Mouse (Mus musculus) limb, embryonic 14.5 days (tissue): ENCODE measurements around the gene Rmdn3. TPM values are rescaled to one million over a fixed set of nuclear protein-coding genes. Genes with fewer than 3 reads are reported as not detected.
A peak's percentile ranks its signal among the peaks of the same experiment; 100 is the strongest.

ENCODE experiments used
- ATAC-seq: fragments of 200-750 bp; cut with Nextera tagmentation; 2 replicates; pipeline ENCODE4 v1.8.0; 2017; ENCODE audit warnings: low read depth, moderate number of reproducible peaks, moderate TSS enrichment; ENCODE audit not compliant: low FRiP score
- DNase-seq: peaks from one replicate; pipeline ENCODE4 v3.0.0-alpha.2; 2015; ENCODE audit warnings: low spot score
- H3K27ac ChIP-seq: fragments of 300-500 bp; sonication (generic); replicated peaks from 2 replicates; pipeline ENCODE4 v1.5.1; 2014; ENCODE audit warnings: low read depth, mild to moderate bottlenecking, low read length, moderate library complexity, mixed read lengths
- H3K27me3 ChIP-seq: fragments of 300-500 bp; sonication (generic); 2 replicates; pipeline ENCODE4 v1.6.1; 2014; ENCODE audit warnings: low read length, mixed read lengths; ENCODE audit not compliant: control insufficient read depth, insufficient read depth
- H3K36me3 ChIP-seq: fragments of 300-500 bp; sonication (generic); 2 replicates; pipeline ENCODE4 v1.6.1; 2014; ENCODE audit warnings: mild to moderate bottlenecking, low read length, moderate library complexity, mixed read lengths; ENCODE audit not compliant: control insufficient read depth, insufficient read depth
- H3K4me1 ChIP-seq: fragments of 300-500 bp; sonication (generic); 2 replicates; pipeline ENCODE4 v1.6.1; 2014; ENCODE audit warnings: antibody characterized with exemption, low read length, mixed read lengths; ENCODE audit not compliant: control insufficient read depth, insufficient read depth
- H3K4me2 ChIP-seq: fragments of 300-500 bp; sonication (generic); replicated peaks from 2 replicates; pipeline ENCODE4 v1.6.1; 2014; ENCODE audit warnings: low read depth, mild to moderate bottlenecking, low read length, moderate library complexity; ENCODE audit not compliant: severe bottlenecking
- H3K4me3 ChIP-seq: fragments of 300-500 bp; sonication (generic); replicated peaks from 2 replicates; pipeline ENCODE4 v1.5.1; 2014; ENCODE audit warnings: low read length
- H3K9ac ChIP-seq: fragments of 300-500 bp; sonication (generic); 2 replicates; pipeline ENCODE4 v1.6.1; 2014; ENCODE audit warnings: mild to moderate bottlenecking, low read depth, low read length, moderate library complexity; ENCODE audit not compliant: severe bottlenecking
- H3K9me3 ChIP-seq: fragments of 300-500 bp; sonication (generic); 2 replicates; pipeline ENCODE4 v1.6.1; 2016; ENCODE audit warnings: low read length; ENCODE audit not compliant: control insufficient read depth
- POLR2A ChIP-seq: fragments of 200-500 bp; IDR thresholded peaks from 2 replicates; pipeline ENCODE4 v1.8.0; 2012; ENCODE audit warnings: inconsistent platforms, mild to moderate bottlenecking, moderate library complexity, borderline replicate concordance; ENCODE audit not compliant: insufficient read depth, insufficient read length; ENCODE audit errors: extremely low read depth
- WGBS: fragments of 180-500 bp; shearing (Covaris S2); extraction: QIAGEN DNeasy Blood & Tissue Kit; methylation state at CpG from one replicate; pipeline ENCODE4 v1.1.7; 2014; 5-methylcytosine and 5-hydroxymethylcytosine counted together
- polyA plus RNA-seq, 2 experiments: library from polyadenylated mRNA; depleted of rRNA in 1 of 2; stranded (reverse) in 1 of 2; unstranded in 1 of 2; fragments of >200 nt; fragmentation: Nextera tagmentation in 1 of 2; extraction: Ambion mirVana in 1 of 2; gene quantifications; 2 replicates each; pipeline versions ENCODE4 v1.2.1 to v1.2.3; 2012 to 2014

Gene Rmdn3
- polyA plus RNA-seq, 2 experiments: 27.4 to 40.7 TPM

- H3K4me2 ChIP-seq: no peak overlapping the region
- H3K4me3 ChIP-seq: no peak overlapping the region
- no peaks in the 10 kb centered on the region for H3K9me3 ChIP-seq
- 0 out of 2 replicates have a peak overlapping the region, but pooled peaks have one; percentile 12 for H3K9ac ChIP-seq
- H3K27ac ChIP-seq: no peak overlapping the region
- no peaks in the 10 kb centered on the region for H3K36me3 ChIP-seq
- no peaks in the 10 kb centered on the region for H3K27me3 ChIP-seq
- H3K4me1 ChIP-seq: 0 out of 2 replicates have a peak, but pooled peaks cover 3% of the 10 kb centered on the region
- no peak for ATAC-seq
- DNase-seq: no peak
- WGBS: 57% methylated on average over 2 of the region's 2 CpGs
- TF ChIP-seq POLR2A: no peak
Observed at GRCm38 (mm10) chr2:119161247-119161646, 4.4 kb upstream of the Rmdn3 start.

DNA sequence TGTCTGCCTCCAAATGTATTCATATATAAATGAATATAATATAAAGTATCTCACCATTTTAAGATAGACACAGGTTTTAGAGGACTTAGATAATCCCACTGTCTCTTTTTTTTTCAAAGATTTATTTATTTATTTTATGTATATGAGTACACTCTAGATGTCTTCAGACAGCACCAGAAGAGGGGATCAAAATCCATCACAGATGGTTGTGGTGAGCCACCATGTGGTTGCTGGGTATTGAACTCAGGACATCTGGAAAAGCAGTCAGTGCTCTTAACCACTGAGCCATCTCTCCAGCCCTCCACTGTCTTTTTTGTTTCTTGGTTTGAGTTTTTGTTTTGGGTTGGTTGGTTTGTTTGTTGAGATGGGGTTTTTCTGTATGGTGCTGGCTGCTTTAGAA, 1.0 kb upstream of the Rmdn3 start:
- no peaks in the 10 kb centered on the region for H3K27me3 ChIP-seq
- no peak overlapping the region for H3K4me2 ChIP-seq
- no peak overlapping the region for H3K27ac ChIP-seq
- no peak for DNase-seq
- no peak for ATAC-seq
- no peak for TF ChIP-seq POLR2A
- H3K9me3 ChIP-seq: no peaks in the 10 kb centered on the region
- no peak overlapping the region for H3K4me3 ChIP-seq
- peaks cover 10% of the 10 kb centered on the region; the same call in 1 of the 2 replicates for H3K4me1 ChIP-seq
- peaks cover 14% of the 10 kb centered on the region for H3K36me3 ChIP-seq
- no peak overlapping the region for H3K9ac ChIP-seq

GRCm38 (mm10) chr2:119156081-119156680, 653 bp downstream of the Rmdn3 start:
- peaks cover 10% of the 10 kb centered on the region; the same call in 1 of the 2 replicates for H3K4me1 ChIP-seq
- DNase-seq: no peak
- 8% methylated on average over 32 of the region's 34 CpGs for WGBS
- peaks cover 30% of the 10 kb centered on the region for H3K36me3 ChIP-seq
- peak overlapping the region; percentile 87 for H3K9ac ChIP-seq
- no peaks in the 10 kb centered on the region for H3K9me3 ChIP-seq
- peak; percentile 7; the same call in 1 of the 2 replicates for ATAC-seq
- peak overlapping the region; percentile 99 for H3K4me3 ChIP-seq
- H3K4me2 ChIP-seq: peak overlapping the region; percentile 84
- H3K27me3 ChIP-seq: no peaks in the 10 kb centered on the region
- TF ChIP-seq POLR2A: no peak
- 0 out of 2 replicates have a peak overlapping the region, but pooled peaks have one; percentile 33 for H3K27ac ChIP-seq

DNA sequence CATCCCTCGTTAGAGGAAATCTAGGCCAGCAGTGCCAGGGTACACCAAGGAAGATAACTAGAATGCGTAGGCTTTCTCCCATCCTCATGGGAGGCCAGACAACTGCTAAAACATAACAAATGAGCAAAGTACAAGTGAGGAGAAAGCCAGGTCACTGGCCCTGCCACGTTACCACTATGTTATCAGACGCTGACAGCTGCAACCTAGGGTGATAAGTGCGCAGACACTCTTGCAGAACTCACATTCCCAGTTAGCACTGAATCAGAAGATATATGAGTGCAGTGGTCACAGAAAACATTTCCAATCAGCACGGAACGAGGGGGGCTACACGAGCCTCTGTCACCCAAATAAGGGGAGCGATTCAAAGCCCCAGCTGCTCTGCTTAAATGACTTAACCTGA, 1.4 kb downstream of the Rmdn3 start:
- WGBS: 89% methylated on average over 9 of the region's 9 CpGs
- H3K27ac ChIP-seq: no peak overlapping the region
- TF ChIP-seq POLR2A: no peak
- peaks cover 10% of the 10 kb centered on the region; the same call in 1 of the 2 replicates for H3K4me1 ChIP-seq
- peaks cover 38% of the 10 kb centered on the region for H3K36me3 ChIP-seq
- no peaks in the 10 kb centered on the region for H3K27me3 ChIP-seq
- ATAC-seq: no peak
- no peak for DNase-seq
- H3K4me3 ChIP-seq: no peak overlapping the region
- H3K4me2 ChIP-seq: peak overlapping the region; percentile 84; the same call in 1 of the 2 replicates
- no peak overlapping the region for H3K9ac ChIP-seq
- no peaks in the 10 kb centered on the region for H3K9me3 ChIP-seq

- no peak overlapping the region for H3K4me3 ChIP-seq
- H3K4me2 ChIP-seq: no peak overlapping the region
- H3K9me3 ChIP-seq: no peaks in the 10 kb centered on the region
- TF ChIP-seq POLR2A: no peak
- no peak overlapping the region for H3K27ac ChIP-seq
- peaks cover 41% of the 10 kb centered on the region for H3K36me3 ChIP-seq
- 84% methylated on average over 2 of the region's 2 CpGs for WGBS
- H3K4me1 ChIP-seq: peaks cover 10% of the 10 kb centered on the region; the same call in 1 of the 2 replicates
- DNase-seq (no peak), ATAC-seq (no peak)
- H3K9ac ChIP-seq: no peak overlapping the region
- H3K27me3 ChIP-seq: no peaks in the 10 kb centered on the region
Observed at GRCm38 (mm10) chr2:119154683-119155082, 2.2 kb downstream of the Rmdn3 start.
